Mouse (Mus musculus) gastrocnemius, postnatal 36 days (tissue): ENCODE results near the gene Anks3. TPM values are rescaled to one million over a fixed set of nuclear protein-coding genes. Genes with fewer than 3 reads are reported as not detected.

Experiments
- DNase-seq, 2 experiments: peaks; one replicate each; pipeline ENCODE4 v3.0.0; 2022
- intact Hi-C: fragments of 180-260 bp; cut with DNase I; formaldehyde crosslinking; loops from one replicate; pipeline ENCODE4 v1.15.1; 2025
- long read RNA-seq, 2 experiments: library from polyadenylated mRNA; stranded (forward); transcript quantifications; one replicate each; pipeline ENCODE4 v2.0.0; 2021
- total RNA-seq, 2 experiments: library from RNA; stranded (reverse); gene quantifications; 2 replicates each; pipeline ENCODE4 v1.2.3; 2021

Anks3 gene
- 10 to 100 TPM; 12.5 to 13.2 TPM for total RNA-seq
- long read RNA-seq, experiment 1, partial matches to known transcripts: 3 of 6 reads
- long read RNA-seq, experiment 1, other reads (novel, unspliced or antisense): 1 of 6 reads
- long read RNA-seq, experiment 2, partial matches to known transcripts: 1 of 11 reads
- long read RNA-seq, experiment 2, other reads (novel, unspliced or antisense): 8 of 11 reads

- peak; percentile 96 to 97 for DNase-seq
- intact Hi-C loops: no loop called here
Observed at GRCm38 (mm10) chr16:4963797-4964709, at the start of gene Anks3. Anks3 (minus strand) TSS chr16:4964205.

GRCm38 (mm10) chr16:5013054-5013838 lies 49.2 kb upstream of the Anks3 start, which contains the start of gene Rogdi:
Rogdi (minus strand) TSS chr16:5013553.
- peak; percentile 94 to 97 for DNase-seq
- intact Hi-C loops: no loop called here

- DNase-seq: no peak
- intact Hi-C loops: no loop called here
Observed at GRCm38 (mm10) chr16:5012036-5013005, 48.3 kb upstream of the Anks3 start.

- no peak for DNase-seq
- intact Hi-C loops: no loop called here
Observed at GRCm38 (mm10) chr16:5011285-5011684, 47.3 kb upstream of the Anks3 start.

GRCm38 (mm10) chr16:5010371-5010935 lies 46.4 kb upstream of the Anks3 start:
- intact Hi-C loops: no loop called here

GRCm38 (mm10) chr16:5008076-5008475 lies 44.1 kb upstream of the Anks3 start:
- DNase-seq: no peak
- intact Hi-C loops: no loop called here

More at GRCm38 (mm10) chr16:5010371-5010935, 46.4 kb upstream of the Anks3 start:
- no peak for DNase-seq

GRCm38 (mm10) chr16:5007492-5007891 lies 43.5 kb upstream of the Anks3 start:
- intact Hi-C loops: no loop called here
- no peak for DNase-seq

- intact Hi-C loops: no loop called here
- DNase-seq: no peak
Observed at GRCm38 (mm10) chr16:5007067-5007466, 43.1 kb upstream of the Anks3 start, which contains the start of gene Smim22. Smim22 (plus strand) TSS chr16:5007288.

- intact Hi-C loops: no loop called here
Observed at GRCm38 (mm10) chr16:5000611-5001010, 36.6 kb upstream of the Anks3 start.

GRCm38 (mm10) chr16:4998984-4999383 lies 35.0 kb upstream of the Anks3 start:
- intact Hi-C loops: no loop called here
- DNase-seq: no peak

More at GRCm38 (mm10) chr16:5000611-5001010, 36.6 kb upstream of the Anks3 start:
- no peak for DNase-seq

GRCm38 (mm10) chr16:4997553-4997952 lies 33.5 kb upstream of the Anks3 start, which contains the start of gene Sept12:
Sept12 (minus strand) TSS chr16:4997852.
- intact Hi-C loops: no loop called here
- no peak for DNase-seq

GRCm38 (mm10) chr16:4993276-4993675 lies 29.3 kb upstream of the Anks3 start:
- no peak for DNase-seq
- intact Hi-C loops: no loop called here

GRCm38 (mm10) chr16:4984717-4985116 lies 20.7 kb upstream of the Anks3 start:
- intact Hi-C loops: loop anchor here (5.0 kb wide), 1 partner anchor 213 kb away; no protein-coding TSS in a partner anchor
- no peak for DNase-seq

- intact Hi-C loops: loop anchor here (1.0 to 5.0 kb wide), 2 partner anchors 165 to 217 kb away; no protein-coding TSS in a partner anchor
- no peak for DNase-seq
Observed at GRCm38 (mm10) chr16:4979755-4980380, 15.9 kb upstream of the Anks3 start.

GRCm38 (mm10) chr16:4978275-4979051 lies 14.5 kb upstream of the Anks3 start:
- DNase-seq: no peak
- intact Hi-C loops: no loop called here

GRCm38 (mm10) chr16:4976180-4976579 lies 12.2 kb upstream of the Anks3 start:
- DNase-seq: no peak
- intact Hi-C loops: no loop called here

- intact Hi-C loops: no loop called here
- no peak for DNase-seq
Observed at GRCm38 (mm10) chr16:4974521-4974920, 10.5 kb upstream of the Anks3 start.

GRCm38 (mm10) chr16:4971626-4972025 lies 7.6 kb upstream of the Anks3 start:
- intact Hi-C loops: no loop called here
- no peak for DNase-seq
